Mouse (Mus musculus) intestine, postnatal 0 days (tissue): Measurements from ENCODE around the gene Vps37d. TPM values are rescaled to one million over a fixed set of nuclear protein-coding genes. Genes with fewer than 3 reads are reported as not detected.

Experiments
- ATAC-seq: fragments of 200-750 bp; cut with Nextera tagmentation; 2 replicates; pipeline ENCODE4 v1.8.0; 2017; ENCODE audit warnings: mild to moderate bottlenecking, moderate TSS enrichment, moderate library complexity
- H3K27ac ChIP-seq: fragments of 300-500 bp; sonication (generic); 2 replicates; pipeline ENCODE4 v1.5.1; 2014; ENCODE audit warnings: mild to moderate bottlenecking, low read depth, low read length, moderate library complexity
- H3K27me3 ChIP-seq: fragments of 300-500 bp; sonication (generic); replicated peaks from 2 replicates; pipeline ENCODE4 v1.6.1; 2014; ENCODE audit warnings: low read length, mixed read lengths; ENCODE audit not compliant: control insufficient read depth, insufficient read depth
- H3K36me3 ChIP-seq: fragments of 300-500 bp; sonication (generic); 2 replicates; pipeline ENCODE4 v1.6.1; 2014; ENCODE audit warnings: mild to moderate bottlenecking, moderate library complexity; ENCODE audit not compliant: control insufficient read depth, insufficient read depth
- H3K4me1 ChIP-seq: fragments of 300-500 bp; sonication (generic); replicated peaks from 2 replicates; pipeline ENCODE4 v1.6.1; 2014; ENCODE audit warnings: antibody characterized with exemption, low read length, mixed read lengths; ENCODE audit not compliant: control insufficient read depth, insufficient read depth
- H3K4me2 ChIP-seq: fragments of 300-500 bp; sonication (generic); replicated peaks from 2 replicates; pipeline ENCODE4 v1.6.1; 2014; ENCODE audit warnings: low read depth, mild to moderate bottlenecking, moderate library complexity
- H3K4me3 ChIP-seq: fragments of 300-500 bp; sonication (generic); 2 replicates; pipeline ENCODE4 v1.5.1; 2014; ENCODE audit warnings: low read depth, low read length
- H3K9ac ChIP-seq: fragments of 300-500 bp; sonication (generic); 2 replicates; pipeline ENCODE4 v1.6.1; 2014; ENCODE audit warnings: mild to moderate bottlenecking, low read depth, low read length
- H3K9me3 ChIP-seq: fragments of 300-500 bp; sonication (generic); 2 replicates; pipeline ENCODE4 v1.6.1; 2016; ENCODE audit warnings: mixed run types; ENCODE audit not compliant: control insufficient read depth
- CTCF ChIP-seq: sonication (generic); IDR thresholded peaks from 2 replicates; pipeline ENCODE4 v1.5.1; 2016; ENCODE audit warnings: low read depth, mild to moderate bottlenecking, control low read depth, antibody characterized with exemption, moderate library complexity
- WGBS: fragments of 180-500 bp; shearing (Covaris S2); extraction: QIAGEN DNeasy Blood & Tissue Kit; methylation state at CpG from one replicate; pipeline ENCODE4 v1.1.7; 2014; 5-methylcytosine and 5-hydroxymethylcytosine counted together
- polyA plus RNA-seq: library from polyadenylated mRNA; unstranded; fragments of >200 nt; fragmentation: Nextera tagmentation; extraction: Ambion mirVana; gene quantifications from 2 replicates; pipeline ENCODE4 v1.2.1, GENCODE M21; 2015

Vps37d gene
- polyA plus RNA-seq, 1 experiment from 2014 or later, result 2.9 TPM

- Histone ChIP-seq H3K27ac (no peak overlapping the region), H3K9ac (0 out of 2 replicates have a peak overlapping the region, but pooled peaks have one; percentile 27), H3K4me3 (peak overlapping the region; percentile 2; the same call in 1 of the 2 replicates), H3K36me3 (no peaks in the 10 kb centered on the region), H3K4me2 (peak overlapping the region; percentile 44), H3K27me3 (no peaks in the 10 kb centered on the region), H3K9me3 (no peaks in the 10 kb centered on the region), H3K4me1 (0 out of 2 replicates have a peak, but pooled peaks cover 11% of the 10 kb centered on the region)
- no peak for TF ChIP-seq CTCF
- WGBS, result 43% methylated on average over 18 of the region's 18 CpGs
- ATAC-seq, result 0 out of 2 replicates have a peak, but pooled peaks have one; percentile 14
Measured at GRCm38 (mm10) chr5:135029007-135029854, 48.8 kb downstream of the Vps37d start.

DNA sequence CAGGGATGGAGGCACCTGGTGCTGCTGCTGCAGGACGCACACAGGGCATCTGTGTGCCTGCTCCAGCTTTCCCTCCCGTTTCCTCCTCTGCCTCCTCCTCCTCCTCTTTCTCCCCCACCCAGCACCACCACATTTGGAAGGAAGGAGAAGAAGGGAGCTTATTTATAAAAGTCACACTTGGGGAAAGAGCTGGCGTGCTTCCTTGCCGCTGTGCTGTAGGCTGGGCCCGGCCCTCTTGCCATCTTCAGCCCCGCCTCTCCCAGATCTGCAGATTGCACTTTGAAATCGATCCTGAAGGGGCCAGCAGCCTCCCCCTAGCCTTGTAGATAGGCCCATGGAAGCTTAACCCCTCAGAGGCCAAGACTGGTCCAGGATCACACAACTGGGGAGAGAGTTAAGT, 52.2 kb downstream of the Vps37d start:
- Histone ChIP-seq H3K9ac (no peak overlapping the region), H3K36me3 (no peaks in the 10 kb centered on the region), H3K9me3 (no peaks in the 10 kb centered on the region), H3K27ac (no peak overlapping the region), H3K4me1 (0 out of 2 replicates have a peak, but pooled peaks cover 11% of the 10 kb centered on the region), H3K27me3 (no peaks in the 10 kb centered on the region), H3K4me3 (no peak overlapping the region), H3K4me2 (peak overlapping the region; percentile 27)
- no peak for ATAC-seq
- 13% methylated on average over 7 of the region's 7 CpGs for WGBS
- peak; percentile 21 for TF ChIP-seq CTCF

- WGBS, result 37% methylated on average over 11 of the region's 11 CpGs
- no peak for TF ChIP-seq CTCF
- H3K9me3 ChIP-seq, result no peaks in the 10 kb centered on the region
- H3K4me1 ChIP-seq, result 0 out of 2 replicates have a peak, but pooled peaks cover 11% of the 10 kb centered on the region
- H3K9ac ChIP-seq, result no peak overlapping the region
- H3K36me3 ChIP-seq, result no peaks in the 10 kb centered on the region
- no peaks in the 10 kb centered on the region for H3K27me3 ChIP-seq
- no peak overlapping the region for H3K4me3 ChIP-seq
- ATAC-seq, result no peak
- H3K4me2 ChIP-seq, result peak overlapping the region; percentile 89
- H3K27ac ChIP-seq, result no peak overlapping the region
Measured at GRCm38 (mm10) chr5:135024665-135025224, 53.3 kb downstream of the Vps37d start.

DNA sequence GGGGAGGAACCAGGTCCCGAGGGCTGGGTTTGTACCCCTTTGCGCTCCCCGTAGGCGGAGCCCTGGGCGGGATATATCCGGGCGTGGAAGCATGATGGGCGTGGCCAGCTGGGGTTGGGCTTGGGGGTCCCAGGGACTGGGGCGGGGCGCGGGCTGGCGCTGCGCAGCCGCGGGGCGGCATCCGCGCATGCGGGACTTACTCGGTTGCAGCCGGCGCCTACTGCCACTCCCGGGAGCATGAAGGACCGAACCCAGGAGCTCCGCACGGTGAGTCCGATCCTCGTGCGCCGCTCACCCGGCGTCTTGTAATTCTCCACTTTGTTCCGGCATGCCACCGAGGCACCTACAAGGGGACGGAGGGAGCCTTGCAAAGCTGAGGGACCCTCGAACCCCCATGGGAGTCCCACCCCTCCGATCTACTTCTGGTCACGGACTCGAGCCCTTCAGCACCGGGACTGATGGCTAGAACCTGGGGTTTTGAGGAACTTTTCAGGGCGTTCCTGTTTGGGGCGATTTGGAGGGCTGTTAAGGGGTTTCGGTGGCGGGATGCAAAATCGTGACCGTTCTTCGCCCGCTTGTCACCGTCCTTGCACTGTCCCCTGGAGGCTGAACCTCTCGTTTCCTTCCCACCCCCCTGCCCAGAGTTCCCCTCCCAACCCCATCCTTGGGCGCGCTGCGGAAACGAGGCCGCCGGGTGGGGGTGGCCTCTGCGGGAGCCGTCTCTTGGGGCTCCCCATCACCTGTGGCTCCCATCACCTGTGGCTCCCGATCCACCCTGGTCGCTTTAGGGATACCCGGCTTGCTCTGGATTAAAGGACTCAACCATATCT, 54.5 kb downstream of the Vps37d start, which contains the start of gene Stx1a:
Stx1a (plus strand) TSS at position 139 of the 830 bp plus-strand sequence.
- H3K27ac ChIP-seq, result no peak within 1 kb of the TSS
- H3K4me2 ChIP-seq, result peak within 1 kb of the TSS; percentile 89
- ATAC-seq, result peak; percentile 78
- under 1% methylated on average over 61 of the region's 61 CpGs for WGBS
- peak within 1 kb of the TSS; percentile 60 for H3K4me3 ChIP-seq
- no peaks in the 10 kb centered on the region for H3K27me3 ChIP-seq
- peak within 1 kb of the TSS; percentile 55 for H3K9ac ChIP-seq
- no peaks in the 10 kb centered on the region for H3K36me3 ChIP-seq
- 0 out of 2 replicates have a peak, but pooled peaks cover 5% of the 10 kb centered on the region for H3K4me1 ChIP-seq
- no peaks in the 10 kb centered on the region for H3K9me3 ChIP-seq
- no peak for TF ChIP-seq CTCF

Other genes starting within 250 kb of the Vps37d start
- gene Tmem270, start 171.5 kb downstream of the Vps37d start, polyA plus RNA-seq, result not detected in 2 replicates
- not detected in 2 replicates for gene Cldn13, start 162.7 kb downstream of the Vps37d start, polyA plus RNA-seq
- gene Mettl27, start 145.9 kb downstream of the Vps37d start, polyA plus RNA-seq, result 30.3 and 31.4 TPM in 2 replicates
- gene Cldn4, start 131.3 kb downstream of the Vps37d start, polyA plus RNA-seq, result 62.1 and 76.6 TPM in 2 replicates
- gene Cldn3, start 92.1 kb downstream of the Vps37d start, polyA plus RNA-seq, result 96.0 and 116 TPM in 2 replicates
- 60.1 and 61.9 TPM in 2 replicates for gene Abhd11, start 69.1 kb downstream of the Vps37d start, polyA plus RNA-seq
- 5.6 and 6.5 TPM in 2 replicates for gene Stx1a, start 54.8 kb downstream of the Vps37d start, polyA plus RNA-seq
- 35.9 and 40.7 TPM in 2 replicates for gene Dnajc30, start 14.1 kb downstream of the Vps37d start, polyA plus RNA-seq
- 40.0 and 40.6 TPM in 2 replicates for gene Bud23, start 13.3 kb downstream of the Vps37d start, polyA plus RNA-seq
- gene Mlxipl, start 11.6 kb upstream of the Vps37d start, polyA plus RNA-seq, result 13.7 and 16.2 TPM in 2 replicates
- gene Tbl2, start 71.4 kb upstream of the Vps37d start, polyA plus RNA-seq, result 17.7 and 18.0 TPM in 2 replicates
- gene Bcl7b, start 90.0 kb upstream of the Vps37d start, polyA plus RNA-seq, result 65.1 and 65.7 TPM in 2 replicates
- gene Baz1b, start 109.0 kb upstream of the Vps37d start, polyA plus RNA-seq, result 11.0 and 12.0 TPM in 2 replicates
- 0.07 and 0.18 TPM in 2 replicates for gene Fzd9, start 173.0 kb upstream of the Vps37d start, polyA plus RNA-seq